Mouse (Mus musculus): ENCODE measurements at regions not wholly inside any gene's neighbourhood (a gene's known extent, or its start where the extent isn't known, plus 50 kb on each side); places are given as distances from the start of the nearest gene placed in this dataset.

DNA sequence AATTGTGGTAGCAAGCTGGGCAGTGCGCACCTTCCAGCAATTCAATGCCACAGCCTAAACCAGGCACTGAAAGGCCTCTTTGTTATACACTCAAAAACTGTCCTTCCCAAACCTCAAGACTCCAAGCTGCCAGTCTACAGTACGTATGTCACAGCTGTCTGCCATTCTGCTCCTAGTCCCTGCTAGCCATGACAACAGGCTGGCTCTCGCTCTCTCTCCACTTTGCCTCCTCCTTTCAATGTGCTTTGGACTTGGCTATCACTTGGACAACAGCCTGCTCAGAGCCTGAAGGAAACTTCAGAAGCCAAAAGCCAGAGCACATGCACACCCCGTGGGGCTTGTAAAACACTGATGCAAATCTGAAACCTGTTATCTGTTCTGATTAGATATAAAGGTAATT is 125.9 kb upstream of the Plcz1 start:
- Histone ChIP-seq H3K4me3 (replicated peaks) (peak overlapping the region; percentile 53), H3K9me3 (peaks cover 45% of the 10 kb centered on the region), H3K36me3 (replicated peaks; ENCODE audit: low read length) (no peaks in the 10 kb centered on the region), H3K27me3 (replicated peaks) (no peaks in the 10 kb centered on the region), H3K4me1 (no peaks in the 10 kb centered on the region)
- TF ChIP-seq FLI1 (IDR thresholded peaks at IDR 0.05; ENCODE audit: low read length) (no peak), GATA1 (IDR thresholded peaks at IDR 0.05; ENCODE audit: borderline replicate concordance, low read length) (no peak)

DNA sequence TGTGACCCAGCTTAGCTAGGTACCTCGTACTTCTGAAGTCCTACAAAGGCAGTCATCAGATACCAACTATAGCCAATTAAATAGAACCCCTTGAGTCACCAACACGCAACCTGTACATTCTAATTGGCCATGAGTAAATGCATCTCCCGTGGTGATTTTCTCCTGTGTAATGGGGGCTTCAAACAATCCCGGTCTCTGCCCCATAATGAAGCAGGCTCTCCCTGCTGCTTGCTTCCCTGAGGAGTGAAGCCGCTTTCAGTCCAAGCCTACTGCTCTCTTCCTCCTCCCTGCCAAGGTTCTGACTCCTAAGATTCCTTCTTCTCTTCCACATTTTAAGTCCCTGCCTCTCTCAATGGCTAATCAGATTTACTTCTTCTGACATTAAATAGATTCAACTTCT is 121.5 kb upstream of the Plcz1 start:
- Histone ChIP-seq H3K4me3 (replicated peaks) (no peak overlapping the region), H3K9me3 (peaks cover 65% of the 10 kb centered on the region), H3K36me3 (replicated peaks; ENCODE audit: low read length) (no peaks in the 10 kb centered on the region), H3K27me3 (replicated peaks) (no peaks in the 10 kb centered on the region), H3K4me1 (no peaks in the 10 kb centered on the region)
- TF ChIP-seq GATA1 (IDR thresholded peaks at IDR 0.05; ENCODE audit: borderline replicate concordance, low read length) (no peak), FLI1 (IDR thresholded peaks at IDR 0.05; ENCODE audit: low read length) (no peak)

DNA sequence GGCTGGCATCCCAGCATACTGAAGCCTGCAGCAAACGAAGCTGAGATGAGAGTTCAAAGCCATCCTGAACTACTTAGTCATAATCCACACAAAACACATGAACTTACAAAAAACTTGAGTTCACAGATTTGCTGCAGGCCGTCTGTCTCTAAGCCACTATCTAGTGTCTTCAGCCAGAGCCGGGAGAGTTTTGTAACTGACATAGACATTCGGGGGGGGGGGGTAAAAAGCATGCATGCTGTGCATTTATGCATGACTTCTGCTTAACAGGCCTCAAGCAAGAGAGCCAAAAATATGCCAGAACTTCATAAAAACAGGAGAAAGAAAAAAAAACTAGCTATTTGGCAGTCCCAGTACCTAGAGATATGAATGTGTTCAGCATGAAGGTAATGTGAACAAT is 120.2 kb upstream of the Plcz1 start:
- H3K9me3 ChIP-seq, result peaks cover 61% of the 10 kb centered on the region
- no peak overlapping the region for H3K4me3 ChIP-seq (replicated peaks)
- no peaks in the 10 kb centered on the region for H3K27me3 ChIP-seq (replicated peaks)
- TF ChIP-seq FLI1 (IDR thresholded peaks at IDR 0.05; ENCODE audit: low read length), result no peak
- no peak for TF ChIP-seq GATA1 (IDR thresholded peaks at IDR 0.05; ENCODE audit: borderline replicate concordance, low read length)
- H3K36me3 ChIP-seq (replicated peaks; ENCODE audit: low read length), result no peaks in the 10 kb centered on the region
- no peaks in the 10 kb centered on the region for H3K4me1 ChIP-seq

DNA sequence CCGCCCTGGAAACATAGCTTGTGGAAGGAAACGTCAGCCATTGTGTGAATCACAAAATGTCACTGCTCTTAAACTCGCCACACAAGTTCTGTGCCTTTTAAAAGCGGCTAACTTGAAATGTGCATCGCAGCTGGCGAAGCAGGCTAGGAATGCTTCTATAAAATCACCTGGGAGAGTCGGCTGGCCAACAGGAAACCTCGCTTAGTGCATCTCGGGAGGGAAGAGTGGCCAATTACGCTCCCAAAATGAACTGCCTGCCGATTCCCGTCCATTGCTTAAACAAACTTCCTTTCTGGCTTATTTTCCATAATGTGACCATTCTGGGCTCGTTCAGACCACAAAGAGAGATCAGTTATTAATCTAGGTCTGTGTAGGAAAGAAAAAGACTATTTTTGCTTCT is 119.7 kb upstream of the Plcz1 start:
- Histone ChIP-seq H3K36me3 (replicated peaks; ENCODE audit: low read length) (no peaks in the 10 kb centered on the region), H3K9me3 (peaks cover 55% of the 10 kb centered on the region), H3K27me3 (replicated peaks) (no peaks in the 10 kb centered on the region), H3K4me3 (replicated peaks) (no peak overlapping the region), H3K4me1 (no peaks in the 10 kb centered on the region)
- no peak for TF ChIP-seq FLI1 (IDR thresholded peaks at IDR 0.05; ENCODE audit: low read length)
- TF ChIP-seq GATA1 (IDR thresholded peaks at IDR 0.05; ENCODE audit: borderline replicate concordance, low read length), result no peak

GRCm38 (mm10) chr6:140158986-140159385 is 117.7 kb upstream of the Plcz1 start:
- TF ChIP-seq GATA1 (IDR thresholded peaks at IDR 0.05; ENCODE audit: borderline replicate concordance, low read length) (no peak), FLI1 (IDR thresholded peaks at IDR 0.05; ENCODE audit: low read length) (no peak)
- Histone ChIP-seq H3K36me3 (replicated peaks; ENCODE audit: low read length) (no peaks in the 10 kb centered on the region), H3K27me3 (replicated peaks) (no peaks in the 10 kb centered on the region), H3K9me3 (peaks cover 49% of the 10 kb centered on the region), H3K4me1 (no peaks in the 10 kb centered on the region), H3K4me3 (replicated peaks) (no peak overlapping the region)

GRCm38 (mm10) chr6:140157375-140157774 is 116.1 kb upstream of the Plcz1 start:
- TF ChIP-seq FLI1 (IDR thresholded peaks at IDR 0.05; ENCODE audit: low read length) (no peak), GATA1 (IDR thresholded peaks at IDR 0.05; ENCODE audit: borderline replicate concordance, low read length) (no peak)
- H3K27me3 ChIP-seq (replicated peaks), result no peaks in the 10 kb centered on the region
- peaks cover 38% of the 10 kb centered on the region for H3K9me3 ChIP-seq
- H3K36me3 ChIP-seq (replicated peaks; ENCODE audit: low read length), result no peaks in the 10 kb centered on the region
- no peak overlapping the region for H3K4me3 ChIP-seq (replicated peaks)
- H3K4me1 ChIP-seq, result no peaks in the 10 kb centered on the region

DNA sequence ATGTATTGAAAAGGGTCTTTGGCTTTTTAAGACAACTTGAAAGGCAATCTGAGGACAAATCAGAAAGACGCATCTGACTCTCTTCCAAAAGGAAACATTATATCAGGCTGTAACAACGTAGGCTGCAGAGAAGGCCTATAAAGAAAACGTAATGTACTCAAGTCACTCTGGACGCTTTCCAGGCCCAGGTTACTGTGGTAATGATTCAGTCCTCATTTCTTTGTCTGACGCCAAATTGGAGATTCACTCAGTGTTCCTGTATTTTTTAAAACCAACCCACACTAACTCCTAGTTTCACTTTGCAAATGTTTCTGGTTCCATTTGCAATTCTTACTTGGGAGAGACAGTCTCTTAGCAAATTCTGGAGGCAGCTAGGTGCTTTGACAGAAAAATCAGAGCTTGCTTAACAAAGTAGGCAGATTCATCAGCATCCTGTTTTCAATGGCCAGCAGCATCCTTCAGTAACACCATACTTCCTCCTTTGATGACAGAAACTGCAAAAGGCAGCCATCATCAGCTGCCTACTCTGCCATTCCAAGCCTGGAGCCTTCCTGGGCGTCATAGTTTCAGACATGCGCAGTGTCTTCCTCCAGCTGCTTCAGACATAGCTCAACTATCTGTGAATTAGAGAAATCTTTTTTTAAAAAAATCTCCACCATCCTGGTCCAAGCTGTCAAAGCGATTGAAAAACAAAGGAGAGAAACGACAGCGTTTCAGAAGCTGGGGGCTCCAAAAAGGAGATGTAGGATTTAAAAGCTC is 111.3 kb upstream of the Plcz1 start:
- TF ChIP-seq FLI1 (IDR thresholded peaks at IDR 0.05; ENCODE audit: low read length), result no peak
- no peak for TF ChIP-seq GATA1 (IDR thresholded peaks at IDR 0.05; ENCODE audit: borderline replicate concordance, low read length)
- Histone ChIP-seq H3K27me3 (replicated peaks) (no peaks in the 10 kb centered on the region), H3K9me3 (peaks cover 13% of the 10 kb centered on the region), H3K4me3 (replicated peaks) (no peak overlapping the region), H3K36me3 (replicated peaks; ENCODE audit: low read length) (no peaks in the 10 kb centered on the region), H3K4me1 (no peaks in the 10 kb centered on the region)

- Histone ChIP-seq H3K4me3 (replicated peaks) (no peak overlapping the region), H3K27me3 (replicated peaks) (no peaks in the 10 kb centered on the region), H3K9me3 (peaks cover 17% of the 10 kb centered on the region)
These were observed 107.5 kb upstream of the Plcz1 start for GRCm38 (mm10) chr6:140148628-140149245.

GRCm38 (mm10) chr6:140148138-140148537 is 106.9 kb upstream of the Plcz1 start:
- Histone ChIP-seq H3K36me3 (replicated peaks; ENCODE audit: low read length) (no peaks in the 10 kb centered on the region), H3K27me3 (replicated peaks) (no peaks in the 10 kb centered on the region), H3K9me3 (peaks cover 19% of the 10 kb centered on the region), H3K4me1 (no peaks in the 10 kb centered on the region), H3K4me3 (replicated peaks) (no peak overlapping the region)
- TF ChIP-seq FLI1 (IDR thresholded peaks at IDR 0.05; ENCODE audit: low read length) (no peak), GATA1 (IDR thresholded peaks at IDR 0.05; ENCODE audit: borderline replicate concordance, low read length) (no peak)

More at GRCm38 (mm10) chr6:140148628-140149245, 107.5 kb upstream of the Plcz1 start:
- TF ChIP-seq GATA1 (IDR thresholded peaks at IDR 0.05; ENCODE audit: borderline replicate concordance, low read length) (no peak), FLI1 (IDR thresholded peaks at IDR 0.05; ENCODE audit: low read length) (no peak)
- H3K4me1 ChIP-seq, result no peaks in the 10 kb centered on the region
- no peaks in the 10 kb centered on the region for H3K36me3 ChIP-seq (replicated peaks; ENCODE audit: low read length)

DNA sequence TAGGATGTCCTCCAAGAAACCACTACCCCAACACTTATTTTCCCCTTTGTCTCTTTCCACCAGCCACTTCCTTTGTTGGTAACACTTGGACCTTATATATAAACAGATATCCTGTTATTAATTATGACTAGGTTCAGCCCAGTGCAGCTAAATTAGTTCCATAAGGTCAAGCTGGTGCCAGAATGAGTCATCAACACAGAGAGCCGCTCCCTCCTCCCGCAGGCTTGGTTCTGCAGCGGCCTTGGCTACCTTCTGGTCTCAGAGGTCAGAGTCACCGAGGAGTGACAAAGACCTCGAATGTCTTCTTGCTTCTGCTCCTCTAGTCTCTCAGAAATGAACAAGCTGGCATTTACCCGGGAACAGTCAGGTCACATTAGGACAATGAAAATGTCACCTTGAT is 106.5 kb upstream of the Plcz1 start:
- H3K36me3 ChIP-seq (replicated peaks; ENCODE audit: low read length), result no peaks in the 10 kb centered on the region
- no peak overlapping the region for H3K4me3 ChIP-seq (replicated peaks)
- H3K27me3 ChIP-seq (replicated peaks), result no peaks in the 10 kb centered on the region
- H3K9me3 ChIP-seq, result peaks cover 21% of the 10 kb centered on the region
- H3K4me1 ChIP-seq, result no peaks in the 10 kb centered on the region
- TF ChIP-seq FLI1 (IDR thresholded peaks at IDR 0.05; ENCODE audit: low read length) (no peak), GATA1 (IDR thresholded peaks at IDR 0.05; ENCODE audit: borderline replicate concordance, low read length) (no peak)

Data from megakaryocyte, embryonic 14.5 days (primary cell).